In genomic region chr8:45512369-45512768, GRCm38 (mm10) we compare ENCODE assay signal across 16 mouse cellular contexts.
"Had no signal": no experiment of that assay in that cellular context is flagged by ENCODE, and none has a peak within 500 bp of the region (broad histone marks: within the 10 kb centered on the region; RNA-seq: fewer than 3 reads in every experiment).

No protein-coding gene starts in this region.

- H3K36me3 ChIP-seq: liver, embryonic 15.5 days; lung, embryonic 15.5 days; midbrain, embryonic 12.5 days; midbrain, embryonic 15.5 days; neural tube, embryonic 12.5 days; stomach, embryonic 15.5 days had no signal

- H3K4me1 ChIP-seq: liver, embryonic 15.5 days; neural tube, embryonic 12.5 days; stomach, embryonic 15.5 days had no signal

- H3K9ac ChIP-seq: liver, embryonic 15.5 days; liver, postnatal 0 days; lung, embryonic 15.5 days; midbrain, embryonic 12.5 days; midbrain, embryonic 15.5 days; neural tube, embryonic 12.5 days; stomach, embryonic 15.5 days had no signal

- ATAC-seq: liver, postnatal 0 days; lung, postnatal 0 days; midbrain, embryonic 15.5 days had no signal

- H3K27me3 ChIP-seq: liver, embryonic 15.5 days; midbrain, embryonic 12.5 days; midbrain, embryonic 15.5 days; neural tube, embryonic 12.5 days; stomach, embryonic 15.5 days had no signal

- H3K4me2 ChIP-seq: liver, embryonic 15.5 days; lung, embryonic 15.5 days; midbrain, embryonic 12.5 days; midbrain, embryonic 15.5 days; neural tube, embryonic 12.5 days; stomach, embryonic 15.5 days had no signal

- H3K27ac ChIP-seq: liver, embryonic 15.5 days; lung, embryonic 15.5 days; midbrain, embryonic 10.5 days; midbrain, embryonic 12.5 days; midbrain, embryonic 15.5 days; neural tube, embryonic 12.5 days; stomach, embryonic 15.5 days; stomach, postnatal 0 days had no signal

- DNase-seq: liver, postnatal 0 days; lung, adult 2 months; lung, postnatal 4 days; right cerebral cortex, postnatal 14 days; thymus, adult 18-20 months; thymus, postnatal 14 days; thymus, postnatal 36 days had no signal

- H3K4me3 ChIP-seq: liver, embryonic 15.5 days; lung, embryonic 15.5 days; midbrain, embryonic 10.5 days; midbrain, embryonic 12.5 days; midbrain, embryonic 15.5 days; neural tube, embryonic 12.5 days; stomach, embryonic 15.5 days had no signal

- H3K9me3 ChIP-seq: liver, embryonic 15.5 days; lung, embryonic 15.5 days; midbrain, embryonic 12.5 days; midbrain, embryonic 15.5 days; neural tube, embryonic 12.5 days; stomach, embryonic 15.5 days had no signal
